Mouse (Mus musculus) heart, adult 2 months (tissue): Measurements from ENCODE around the gene Evi5.

Experiments
- EP300 ChIP-seq: fragments of 200-500 bp; IDR thresholded peaks from 2 replicates; pipeline ENCODE4 v1.6.1; 2011; ENCODE audit warnings: low read depth, low read length, control low read depth; ENCODE audit not compliant: insufficient read depth
- POLR2A ChIP-seq: fragments of 200-500 bp; IDR thresholded peaks from 2 replicates; pipeline ENCODE4 v1.6.1; 2011; ENCODE audit warnings: mild to moderate bottlenecking, low read depth, low read length, control low read depth; ENCODE audit not compliant: insufficient read depth

GRCm38 (mm10) chr5:107854556-107854955 lies 20.4 kb downstream of the Evi5 start:
- TF ChIP-seq EP300 = no peak
- no peak for TF ChIP-seq POLR2A
